Mouse (Mus musculus): Measurements from ENCODE around the gene Stfa3.

The Stfa3 gene

DNA sequence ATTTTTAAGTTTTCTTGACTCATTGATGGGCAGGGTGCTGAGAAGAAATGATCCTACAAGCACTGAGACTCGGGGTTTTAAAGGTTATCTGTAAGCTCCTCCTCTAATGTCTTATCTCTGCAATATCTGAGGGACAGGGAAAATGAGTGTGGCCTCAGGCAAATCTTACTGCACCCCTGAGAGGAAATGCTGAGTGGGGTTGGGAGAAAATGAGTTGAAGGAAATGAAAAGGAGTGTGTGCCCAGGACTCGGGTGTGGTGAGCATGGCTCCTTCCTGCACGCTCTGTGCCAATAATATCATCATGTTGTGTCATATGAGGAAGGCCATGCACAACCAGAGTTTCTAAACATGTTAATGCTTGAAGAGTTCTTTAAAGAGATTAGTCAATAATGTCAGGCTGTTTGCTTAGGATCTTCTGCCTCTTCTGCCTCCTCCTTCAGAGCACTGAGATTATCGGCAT, at the start of gene Stfa3:
TSS of gene Stfa3 (minus strand) at position 51 of the 461 bp plus-strand sequence.
- no peak for DNase-seq (ENCODE audit: low read depth, low spot score)
- H3K36me3 ChIP-seq (ENCODE audit: control insufficient read depth, insufficient read depth, low read length, poor library complexity, severe bottlenecking), result no peaks in the 10 kb centered on the region

DNA sequence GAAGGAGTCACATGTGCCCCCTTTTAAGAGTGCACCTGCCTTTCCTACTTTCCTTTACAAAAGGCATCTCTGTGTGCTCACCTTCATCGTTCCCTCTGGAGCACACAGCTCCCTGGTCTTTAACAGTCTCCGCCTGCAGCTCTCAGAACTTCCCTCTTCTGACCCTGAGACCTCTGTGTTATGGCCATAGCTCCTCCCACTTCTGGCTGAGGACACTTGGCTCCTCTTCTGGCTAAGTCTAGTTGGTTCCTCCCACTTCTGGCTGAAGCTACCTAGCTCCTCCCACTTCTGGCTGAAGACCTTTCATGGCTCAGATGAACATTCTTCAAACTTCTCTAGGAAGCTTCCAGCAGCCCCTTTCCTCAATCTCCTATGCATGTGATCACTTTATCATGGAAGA, 47.1 kb upstream of the Stfa3 start:
- no peaks in the 10 kb centered on the region for H3K36me3 ChIP-seq (ENCODE audit: control insufficient read depth, insufficient read depth, low read length, poor library complexity, severe bottlenecking)
- no peaks in the 10 kb centered on the region for H3K27me3 ChIP-seq (ENCODE audit: control insufficient read depth, insufficient read depth, low read length, poor library complexity, severe bottlenecking)
- no peak for DNase-seq (ENCODE audit: low read depth, low spot score)

More for the DNA sequence above, at the start of gene Stfa3:
- H3K27me3 ChIP-seq (ENCODE audit: control insufficient read depth, insufficient read depth, low read length, poor library complexity, severe bottlenecking), result no peaks in the 10 kb centered on the region

DNA sequence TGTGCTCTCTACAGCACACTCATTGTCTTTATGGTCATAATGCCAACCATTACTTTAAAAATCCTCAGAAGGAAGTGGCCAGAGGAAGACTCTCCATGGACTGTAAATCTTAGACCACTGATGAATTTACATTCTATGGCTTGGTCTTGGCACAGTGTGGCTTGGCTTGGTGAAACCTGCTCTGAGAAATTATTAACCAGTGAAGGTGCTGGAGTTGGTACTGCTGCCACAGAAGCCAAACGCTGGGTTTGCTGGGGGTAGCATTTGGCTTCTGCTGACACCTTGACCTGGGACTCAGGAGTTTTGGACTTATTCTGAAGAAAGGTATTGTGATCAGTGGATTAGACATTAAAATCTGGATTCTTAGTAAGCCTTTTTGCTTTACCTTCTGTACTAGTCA, 37.2 kb upstream of the Stfa3 start:
- H3K27me3 ChIP-seq (ENCODE audit: control insufficient read depth, insufficient read depth, low read length, poor library complexity, severe bottlenecking), result no peaks in the 10 kb centered on the region
- DNase-seq (ENCODE audit: low read depth, low spot score), result no peak
- H3K36me3 ChIP-seq (ENCODE audit: control insufficient read depth, insufficient read depth, low read length, poor library complexity, severe bottlenecking), result no peaks in the 10 kb centered on the region

- no peaks in the 10 kb centered on the region for H3K27me3 ChIP-seq (ENCODE audit: control insufficient read depth, insufficient read depth, low read length, poor library complexity, severe bottlenecking)
- DNase-seq (ENCODE audit: low read depth, low spot score), result peak; percentile 90
- no peaks in the 10 kb centered on the region for H3K36me3 ChIP-seq (ENCODE audit: control insufficient read depth, insufficient read depth, low read length, poor library complexity, severe bottlenecking)
Measured at GRCm38 (mm10) chr16:36476866-36477265, 21.7 kb upstream of the Stfa3 start.

DNA sequence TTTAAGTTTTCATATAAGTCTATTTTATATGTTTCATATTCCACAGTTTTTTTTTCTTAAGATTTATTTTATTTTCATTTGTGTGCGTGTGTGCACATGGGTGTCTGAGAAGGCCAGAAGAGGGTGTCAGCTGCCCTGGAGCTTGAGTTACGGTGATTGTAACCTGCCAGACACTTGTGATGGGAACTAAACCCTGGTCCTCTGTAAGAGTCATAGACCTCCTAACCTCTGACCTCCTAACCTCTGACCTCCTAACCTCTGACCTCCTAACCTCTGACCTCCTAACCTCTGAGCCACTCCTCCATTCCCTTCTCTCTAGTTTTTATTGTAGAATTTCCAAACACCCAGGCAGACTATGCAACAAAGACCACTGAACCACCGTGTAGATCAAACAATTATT, 20.3 kb upstream of the Stfa3 start:
- no peak for DNase-seq (ENCODE audit: low read depth, low spot score)
- Histone ChIP-seq H3K27me3 (ENCODE audit: control insufficient read depth, insufficient read depth, low read length, poor library complexity, severe bottlenecking) (no peaks in the 10 kb centered on the region), H3K36me3 (ENCODE audit: control insufficient read depth, insufficient read depth, low read length, poor library complexity, severe bottlenecking) (no peaks in the 10 kb centered on the region)

DNA sequence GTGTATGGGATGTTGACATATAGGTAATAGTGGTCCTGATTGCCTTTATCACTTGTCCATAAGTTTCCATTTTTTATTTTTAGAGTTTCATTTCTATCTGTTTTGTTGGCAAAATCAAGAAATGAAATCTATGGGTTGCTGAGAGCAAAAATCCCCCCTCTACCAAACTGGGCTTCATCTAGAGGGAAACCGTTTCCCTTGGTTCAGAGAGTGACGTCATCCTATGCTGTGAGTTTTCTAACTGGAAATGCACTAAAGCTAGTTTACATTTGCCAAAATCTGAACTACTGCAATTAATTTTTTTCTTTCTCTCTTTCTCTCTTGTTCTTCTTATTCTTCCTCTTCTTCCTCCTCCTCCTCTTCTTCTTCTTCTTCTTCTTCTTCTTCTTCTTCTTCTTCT, 19.7 kb upstream of the Stfa3 start:
- H3K27me3 ChIP-seq (ENCODE audit: control insufficient read depth, insufficient read depth, low read length, poor library complexity, severe bottlenecking), result no peaks in the 10 kb centered on the region
- H3K36me3 ChIP-seq (ENCODE audit: control insufficient read depth, insufficient read depth, low read length, poor library complexity, severe bottlenecking), result no peaks in the 10 kb centered on the region
- no peak for DNase-seq (ENCODE audit: low read depth, low spot score)

GRCm38 (mm10) chr16:36473217-36474216, 18.3 kb upstream of the Stfa3 start:
- DNase-seq (ENCODE audit: low read depth, low spot score), result peak; percentile 63
- no peaks in the 10 kb centered on the region for H3K27me3 ChIP-seq (ENCODE audit: control insufficient read depth, insufficient read depth, low read length, poor library complexity, severe bottlenecking)
- H3K36me3 ChIP-seq (ENCODE audit: control insufficient read depth, insufficient read depth, low read length, poor library complexity, severe bottlenecking), result no peaks in the 10 kb centered on the region

DNA sequence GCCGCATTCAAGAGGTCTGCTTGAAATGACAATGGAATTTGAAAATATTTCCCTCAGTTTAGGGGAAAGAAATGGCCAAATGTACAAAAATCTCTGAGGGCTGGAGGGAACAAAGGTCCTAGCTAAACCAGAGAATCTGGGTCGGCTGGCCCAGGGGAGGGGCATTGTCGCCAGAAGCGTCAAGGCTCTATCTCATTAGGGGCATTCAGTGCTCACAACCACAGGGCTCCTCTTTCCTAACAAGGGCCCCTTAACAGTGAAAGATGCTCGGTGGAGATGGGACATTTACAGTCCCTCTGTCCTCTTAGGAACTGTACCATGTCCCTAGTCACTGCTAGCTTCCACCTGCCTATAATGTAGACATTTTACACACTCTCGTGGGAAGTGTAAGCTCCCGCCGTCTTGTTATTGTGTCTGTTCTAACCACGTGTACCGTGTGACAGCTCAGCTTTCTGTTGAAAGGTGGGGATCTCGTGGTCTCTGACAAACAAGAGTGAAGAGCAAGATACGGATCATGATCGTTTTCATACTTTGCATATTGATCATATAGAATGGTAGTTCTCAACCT, 16.0 kb upstream of the Stfa3 start:
- DNase-seq (ENCODE audit: low read depth, low spot score), result no peak
- Histone ChIP-seq H3K27me3 (ENCODE audit: control insufficient read depth, insufficient read depth, low read length, poor library complexity, severe bottlenecking) (no peaks in the 10 kb centered on the region), H3K36me3 (ENCODE audit: control insufficient read depth, insufficient read depth, low read length, poor library complexity, severe bottlenecking) (no peaks in the 10 kb centered on the region)

GRCm38 (mm10) chr16:36469955-36470478, 14.8 kb upstream of the Stfa3 start:
- peak; percentile 72 for DNase-seq (ENCODE audit: low read depth, low spot score)
- Histone ChIP-seq H3K36me3 (ENCODE audit: control insufficient read depth, insufficient read depth, low read length, poor library complexity, severe bottlenecking) (no peaks in the 10 kb centered on the region), H3K27me3 (ENCODE audit: control insufficient read depth, insufficient read depth, low read length, poor library complexity, severe bottlenecking) (no peaks in the 10 kb centered on the region)

DNA sequence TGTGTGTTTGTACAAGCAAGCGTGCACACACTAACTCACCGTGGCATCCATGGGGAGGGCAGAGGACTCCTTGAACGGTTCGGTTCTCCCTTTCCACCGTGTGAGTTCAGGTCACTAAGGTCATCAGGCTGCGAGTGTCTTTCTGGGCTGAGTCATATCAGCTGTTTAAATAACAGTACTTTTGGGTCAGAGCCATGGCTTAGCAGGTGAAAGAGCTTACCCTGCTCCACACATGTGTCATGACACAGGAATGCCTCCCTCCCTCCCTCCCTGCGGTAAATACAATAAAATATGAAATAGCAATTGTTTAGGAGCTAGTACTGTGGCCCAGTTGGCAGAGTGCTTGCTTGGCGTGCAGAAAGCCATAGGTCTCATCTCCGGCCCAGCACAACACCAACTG, 14.2 kb upstream of the Stfa3 start:
- no peak for DNase-seq (ENCODE audit: low read depth, low spot score)
- Histone ChIP-seq H3K36me3 (ENCODE audit: control insufficient read depth, insufficient read depth, low read length, poor library complexity, severe bottlenecking) (no peaks in the 10 kb centered on the region), H3K27me3 (ENCODE audit: control insufficient read depth, insufficient read depth, low read length, poor library complexity, severe bottlenecking) (no peaks in the 10 kb centered on the region)

GRCm38 (mm10) chr16:36468862-36469261, 13.7 kb upstream of the Stfa3 start:
- Histone ChIP-seq H3K36me3 (ENCODE audit: control insufficient read depth, insufficient read depth, low read length, poor library complexity, severe bottlenecking) (no peaks in the 10 kb centered on the region), H3K27me3 (ENCODE audit: control insufficient read depth, insufficient read depth, low read length, poor library complexity, severe bottlenecking) (no peaks in the 10 kb centered on the region)
- peak; percentile 44 for DNase-seq (ENCODE audit: low read depth, low spot score)

DNA sequence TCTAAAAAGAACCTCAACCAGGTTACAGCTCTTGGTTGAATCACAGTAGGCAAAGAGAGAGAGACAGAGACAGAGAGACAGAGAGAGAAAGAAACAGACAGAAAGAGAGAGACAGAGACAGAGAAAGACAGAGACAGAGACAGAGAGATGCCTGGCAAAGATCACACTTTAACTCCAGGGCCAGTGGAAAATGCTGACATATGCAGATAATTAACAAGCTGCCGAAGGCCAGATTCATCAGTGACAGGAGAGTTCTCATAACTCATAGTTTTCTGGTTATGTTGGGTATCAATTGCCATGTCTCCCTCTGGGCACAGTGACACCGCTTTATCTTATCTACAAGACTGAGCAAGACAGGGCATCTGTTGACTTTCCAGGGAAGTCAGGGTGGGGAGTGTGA, 12.7 kb upstream of the Stfa3 start:
- no peak for DNase-seq (ENCODE audit: low read depth, low spot score)
- Histone ChIP-seq H3K27me3 (ENCODE audit: control insufficient read depth, insufficient read depth, low read length, poor library complexity, severe bottlenecking) (no peaks in the 10 kb centered on the region), H3K36me3 (ENCODE audit: control insufficient read depth, insufficient read depth, low read length, poor library complexity, severe bottlenecking) (no peaks in the 10 kb centered on the region)

GRCm38 (mm10) chr16:36465436-36465835, 10.2 kb upstream of the Stfa3 start:
- no peaks in the 10 kb centered on the region for H3K27me3 ChIP-seq (ENCODE audit: control insufficient read depth, insufficient read depth, low read length, poor library complexity, severe bottlenecking)
- no peaks in the 10 kb centered on the region for H3K36me3 ChIP-seq (ENCODE audit: control insufficient read depth, insufficient read depth, low read length, poor library complexity, severe bottlenecking)
- no peak for DNase-seq (ENCODE audit: low read depth, low spot score)

- no peak for DNase-seq (ENCODE audit: low read depth, low spot score)
- no peaks in the 10 kb centered on the region for H3K36me3 ChIP-seq (ENCODE audit: control insufficient read depth, insufficient read depth, low read length, poor library complexity, severe bottlenecking)
- no peaks in the 10 kb centered on the region for H3K27me3 ChIP-seq (ENCODE audit: control insufficient read depth, insufficient read depth, low read length, poor library complexity, severe bottlenecking)
Measured at GRCm38 (mm10) chr16:36464076-36464475, 8.9 kb upstream of the Stfa3 start.

- H3K36me3 ChIP-seq (ENCODE audit: control insufficient read depth, insufficient read depth, low read length, poor library complexity, severe bottlenecking), result no peaks in the 10 kb centered on the region
- no peak for DNase-seq (ENCODE audit: low read depth, low spot score)
- no peaks in the 10 kb centered on the region for H3K27me3 ChIP-seq (ENCODE audit: control insufficient read depth, insufficient read depth, low read length, poor library complexity, severe bottlenecking)
Measured at GRCm38 (mm10) chr16:36460426-36460825, 5.2 kb upstream of the Stfa3 start.

Data from splenic B cell, adult 2 months (primary cell).